14 mouse cellular contexts compared by ENCODE assay signal in the genomic region with DNA sequence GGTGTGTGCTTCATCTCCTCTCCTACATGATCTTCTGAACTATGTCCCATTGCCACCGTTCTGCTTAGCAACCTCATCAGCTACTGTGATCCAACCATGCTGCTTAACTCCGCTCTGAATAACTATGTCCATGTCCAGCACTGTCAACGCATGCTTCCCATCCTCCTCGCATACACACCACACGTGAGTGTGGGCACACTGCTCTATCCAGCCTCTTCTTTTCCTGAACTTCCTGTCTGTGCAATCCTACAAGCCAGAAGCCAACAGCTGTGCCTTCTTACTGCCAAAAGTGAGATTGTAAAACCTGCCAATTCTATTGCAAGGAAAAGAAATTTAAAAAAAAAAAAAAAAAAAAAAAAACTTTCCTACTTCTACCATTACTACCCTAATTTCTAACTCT.
"Had no signal": no experiment of that assay in that cellular context is flagged by ENCODE, and none has a peak within 500 bp of the region (broad histone marks: within the 10 kb centered on the region; RNA-seq: fewer than 3 reads in every experiment).

No protein-coding gene starts in this region.

- DNase-seq: kidney, adult 8-10 months; kidney, postnatal 36 days; layer of hippocampus, adult 9-11 months; layer of hippocampus, postnatal 36 days; liver; right cerebral cortex, postnatal 4 days; thymus, postnatal 4 days had no signal

- H3K4me2 ChIP-seq: limb, embryonic 12.5 days; liver, embryonic 15.5 days; midbrain, embryonic 11.5 days; midbrain, embryonic 15.5 days; neural tube, embryonic 12.5 days had no signal

- H3K4me3 ChIP-seq: limb, embryonic 12.5 days; liver, embryonic 15.5 days; midbrain, embryonic 15.5 days; neural tube, embryonic 12.5 days had no signal

- ATAC-seq: hindbrain, postnatal 0 days; midbrain, embryonic 15.5 days had no signal

- H3K36me3 ChIP-seq: limb, embryonic 12.5 days; liver, embryonic 15.5 days; midbrain, embryonic 15.5 days; neural tube, embryonic 12.5 days had no signal

- H3K9me3 ChIP-seq: limb, embryonic 12.5 days; liver, embryonic 15.5 days; midbrain, embryonic 15.5 days; neural tube, embryonic 12.5 days had no signal

- H3K27me3 ChIP-seq: limb, embryonic 12.5 days; liver, embryonic 15.5 days; midbrain, embryonic 15.5 days; neural tube, embryonic 12.5 days had no signal

- H3K4me1 ChIP-seq: neural tube, embryonic 12.5 days had no signal

- H3K9ac ChIP-seq: limb, embryonic 12.5 days; liver, embryonic 15.5 days; midbrain, embryonic 15.5 days; neural tube, embryonic 12.5 days had no signal

- H3K27ac ChIP-seq: hindbrain, postnatal 0 days; kidney, postnatal 0 days; limb, embryonic 12.5 days; liver, embryonic 15.5 days; midbrain, embryonic 15.5 days; neural tube, embryonic 12.5 days had no signal
